Mouse (Mus musculus) urinary bladder, adult 18-20 months (tissue): Measurements from ENCODE around the gene Jmjd8.

Experiments used
- DNase-seq, 2 experiments: peaks; one replicate each; pipeline ENCODE4 v3.0.0; 2022; ENCODE audit warnings: low spot score in 2 of 2, mixed read lengths in 2 of 2

Gene Jmjd8

DNA sequence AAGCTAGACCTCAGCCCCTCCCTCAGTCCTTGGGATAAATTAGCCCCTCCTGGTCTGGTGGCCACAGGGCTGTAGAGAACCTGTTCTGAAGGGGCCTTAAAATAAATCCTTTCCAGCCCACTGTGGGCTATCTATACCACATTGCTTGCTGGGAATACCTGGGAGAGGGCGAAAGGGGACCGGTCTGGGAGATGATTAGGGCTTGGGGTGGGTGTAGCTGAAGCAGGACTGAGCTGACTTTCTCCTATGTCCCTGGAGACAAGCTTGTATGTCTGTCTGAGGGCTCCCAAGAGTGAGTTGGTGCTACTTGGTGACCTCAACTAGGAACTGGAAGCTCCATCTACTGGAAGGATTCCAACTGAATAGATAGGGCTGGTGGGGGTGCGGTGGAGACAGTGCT, 48.4 kb downstream of the Jmjd8 start:
- no peak for DNase-seq

DNA sequence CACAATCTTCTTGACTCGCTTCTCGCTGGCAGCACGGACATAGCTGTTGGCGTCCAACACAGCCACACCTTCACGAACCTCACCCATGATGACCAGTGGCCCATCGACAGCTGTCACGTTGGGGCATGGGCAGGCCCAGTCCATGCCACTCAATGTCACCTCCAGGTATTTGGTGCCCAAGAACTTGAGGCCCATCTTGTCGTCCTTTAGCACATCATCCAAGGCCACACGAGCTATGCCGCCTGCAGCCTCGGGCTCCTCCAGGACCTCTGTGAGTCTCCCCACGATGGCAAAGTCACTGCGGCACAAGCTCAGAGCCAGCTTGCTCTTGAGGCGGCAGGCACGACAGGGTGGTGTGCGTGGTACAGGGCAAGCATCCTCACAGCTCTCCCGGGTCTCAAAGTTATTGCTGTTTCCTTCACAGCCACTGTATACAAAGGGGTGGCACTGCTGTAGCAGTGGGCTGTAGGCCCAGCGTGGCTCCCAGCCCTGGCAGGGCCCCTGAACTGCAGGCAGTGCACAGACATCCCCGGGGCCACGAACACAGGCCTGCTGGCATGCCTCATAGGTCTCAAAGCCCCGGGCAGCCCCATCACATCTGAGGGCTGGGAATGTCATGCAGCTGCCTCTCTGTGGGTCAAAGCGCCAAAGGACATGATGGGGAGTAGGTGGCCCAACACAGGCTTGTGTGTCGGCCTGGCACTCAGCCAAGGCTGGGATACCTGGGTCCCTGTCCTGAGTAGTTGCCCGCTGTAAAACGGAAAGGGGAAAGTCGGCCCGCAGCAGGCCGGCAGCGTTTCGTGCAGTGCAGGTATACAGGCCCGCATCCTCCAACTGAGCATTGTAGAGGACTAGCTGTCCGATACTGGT, 49.3 kb downstream of the Jmjd8 start:
- DNase-seq = no peak

DNA sequence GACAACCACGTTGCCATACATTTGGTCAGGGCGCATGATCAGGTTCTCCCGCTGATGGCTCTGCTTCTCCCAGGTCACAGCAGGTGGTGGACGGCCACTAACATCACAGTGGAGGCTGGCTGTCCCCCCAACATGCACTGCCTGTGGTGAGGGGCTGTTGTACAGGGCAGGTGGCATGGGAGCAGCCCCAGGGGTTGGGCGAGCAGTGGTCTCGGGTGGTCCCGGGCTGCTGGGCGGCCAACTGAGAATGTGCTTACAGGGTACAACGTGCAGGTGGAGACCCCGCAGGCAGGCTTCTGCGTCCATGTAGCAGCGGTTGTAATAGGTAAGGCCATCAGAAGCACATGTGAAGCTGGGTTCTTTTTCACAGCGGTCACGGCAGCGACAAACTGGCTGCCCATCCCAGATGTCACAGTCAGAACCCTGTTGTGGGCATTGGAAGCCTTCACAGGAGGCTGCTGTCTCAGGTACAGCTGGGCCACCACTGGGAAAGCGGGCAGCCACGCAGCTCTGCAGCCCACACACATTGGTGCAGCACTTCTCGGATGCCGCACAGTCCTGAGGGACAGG, 50.0 kb downstream of the Jmjd8 start:
- no peak for DNase-seq

DNA sequence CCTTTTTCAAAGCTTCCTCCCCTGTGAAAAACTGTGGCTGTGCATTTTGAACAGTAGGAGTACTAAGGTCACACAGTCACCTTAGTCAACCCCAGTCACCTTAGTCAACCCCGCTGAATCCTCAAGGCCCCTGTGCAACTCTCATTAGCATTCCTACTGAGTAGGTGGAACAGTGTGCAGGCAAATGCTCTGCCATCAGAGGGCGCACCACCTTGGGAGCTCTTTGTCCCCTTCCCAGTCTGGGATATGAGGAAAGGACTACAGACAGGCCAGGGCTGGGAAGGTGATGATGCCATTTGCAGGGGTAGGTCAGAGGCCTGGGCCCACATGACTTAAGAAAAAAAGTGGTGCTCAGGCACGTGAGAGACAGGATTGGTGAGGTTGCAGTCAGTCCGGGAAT, 50.6 kb downstream of the Jmjd8 start:
- no peak for DNase-seq

DNA sequence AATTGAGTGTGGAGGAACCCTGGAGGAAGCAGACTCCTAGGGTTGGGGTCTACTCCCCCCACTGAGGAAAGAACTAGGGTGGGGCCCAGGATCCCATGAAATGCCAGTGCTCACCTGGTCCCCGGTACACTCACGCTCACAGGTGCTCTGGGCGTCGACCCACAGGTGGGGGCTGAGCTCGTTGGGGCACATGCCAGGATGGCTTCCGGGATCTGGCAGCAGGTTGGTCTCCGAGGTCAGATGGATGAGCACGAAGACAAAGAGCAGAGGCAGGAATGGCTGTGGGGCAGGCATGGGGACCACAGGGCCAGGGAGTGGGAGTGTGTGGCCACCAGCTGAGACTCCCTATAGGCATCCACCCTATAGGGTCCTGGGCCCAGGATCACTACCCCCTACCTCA, 51.1 kb downstream of the Jmjd8 start:
- no peak for DNase-seq

DNA sequence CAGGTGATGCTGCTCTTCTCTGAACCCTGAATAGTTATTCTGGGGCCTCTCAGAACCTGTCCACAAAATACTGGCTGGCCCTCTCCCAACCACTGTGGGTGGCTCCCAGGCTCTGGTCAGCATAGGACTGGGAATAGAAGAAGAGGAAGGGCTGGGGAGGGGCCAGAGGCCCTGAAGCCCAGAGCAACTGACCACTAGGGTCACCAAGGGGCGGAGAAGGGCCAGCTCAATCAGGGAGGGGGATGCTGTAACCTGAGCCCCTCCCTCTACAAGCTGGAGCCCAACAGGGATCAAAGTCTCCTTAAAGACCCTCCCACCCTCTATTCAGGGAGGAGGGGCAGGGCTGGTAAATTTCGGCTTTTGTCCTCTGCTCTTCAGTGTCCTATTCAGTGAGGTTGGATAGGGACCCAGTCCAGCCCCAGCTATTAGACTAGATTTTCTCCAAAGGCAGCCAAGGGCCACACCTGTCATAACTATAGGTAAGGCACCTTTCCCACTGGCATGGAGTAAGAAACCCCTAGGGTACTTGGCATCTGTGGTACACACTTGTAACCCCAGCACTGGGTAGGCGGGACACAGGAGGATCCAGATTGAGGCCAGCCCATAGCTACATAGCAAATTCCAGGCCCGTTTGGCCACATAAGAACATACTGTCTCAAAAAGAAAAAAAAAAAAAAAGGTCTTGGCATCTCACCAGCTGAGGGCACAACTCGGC, 51.7 kb downstream of the Jmjd8 start, which contains the start of gene Wfikkn1:
TSS of gene Wfikkn1 (minus strand) at position 663 of the 715 bp plus-strand sequence.
- DNase-seq = no peak

DNA sequence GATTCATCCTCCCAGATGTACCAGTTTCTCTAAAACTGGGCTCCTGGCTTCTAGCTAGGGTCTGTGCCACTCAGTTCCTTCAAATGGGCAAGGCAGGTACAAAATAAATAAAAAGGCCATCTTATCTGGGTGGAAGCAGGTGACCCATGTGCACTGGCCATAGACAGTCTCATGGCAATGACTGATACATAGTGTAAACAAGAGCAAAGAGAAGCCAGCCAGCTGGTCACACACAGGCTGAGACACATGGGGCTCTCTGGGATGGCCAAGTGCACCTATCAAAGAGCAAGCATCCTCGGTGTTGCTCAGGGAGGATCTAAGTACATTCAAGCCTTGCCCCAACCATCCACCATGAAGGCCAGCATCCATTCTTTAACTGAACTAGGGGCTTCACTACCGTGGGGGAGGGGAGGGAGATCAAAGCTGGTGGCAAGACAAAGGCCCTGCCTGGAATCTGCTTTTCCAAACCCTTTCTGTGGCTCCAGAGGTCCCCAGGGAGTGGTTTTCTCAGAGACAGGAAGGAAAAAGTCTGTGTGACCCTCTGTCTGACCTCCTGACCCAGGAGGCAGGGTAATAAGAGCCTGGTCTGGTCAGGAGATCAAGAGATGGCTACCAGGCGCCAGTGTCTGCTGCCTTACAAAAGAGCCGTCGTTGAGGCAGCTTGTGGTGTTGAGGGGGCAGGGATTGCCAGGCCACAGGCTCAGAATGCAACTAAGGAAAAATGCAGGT, 52.4 kb downstream of the Jmjd8 start:
- no peak for DNase-seq
